Mouse (Mus musculus): ENCODE results near the gene Slc22a14. TPM values are rescaled to one million over a fixed set of nuclear protein-coding genes. Genes with fewer than 3 reads are reported as not detected.
A peak's percentile ranks its signal among the peaks of the same experiment; 100 is the strongest.

Slc22a14 gene
- polyA plus RNA-seq, 1 experiment from 2014 or later: not detected

GRCm38 (mm10) chr9:119322289-119323259 is 42.8 kb downstream of the Slc22a14 start, which contains the start of gene Oxsr1:
Oxsr1 (minus strand) TSS chr9:119322427.
- WGBS: under 1% methylated on average over 76 of the region's 76 CpGs
- 0 out of 2 replicates have a peak, but pooled peaks cover 5% of the 10 kb centered on the region for H3K36me3 ChIP-seq (ENCODE audit: control insufficient read depth, insufficient read depth, low read length)
- H3K27me3 ChIP-seq (ENCODE audit: control insufficient read depth, insufficient read depth, low read length): no peaks in the 10 kb centered on the region
- peak; percentile 95 for ATAC-seq (ENCODE audit: insufficient number of reproducible peaks, insufficient read depth, low FRiP score, low read depth)
- H3K4me2 ChIP-seq (ENCODE audit: low read length): peak within 1 kb of the TSS; percentile 99
- no peaks in the 10 kb centered on the region for H3K9me3 ChIP-seq (ENCODE audit: control insufficient read depth, low read length)
- peak within 1 kb of the TSS; percentile 64 to 95 for H3K4me3 ChIP-seq (ENCODE audit: control insufficient read depth in 1 of 2, insufficient read depth in 1 of 2, low read depth in 1 of 2, low read length in 2 of 2)
- peaks cover 0 to 6% of the 10 kb centered on the region in 2 experiments; a peak in 1 of 4 replicates for H3K4me1 ChIP-seq (ENCODE audit: control insufficient read depth in 2 of 2, insufficient read depth in 2 of 2, low read length in 2 of 2)
- H3K9ac ChIP-seq (ENCODE audit: low read length): peak within 1 kb of the TSS; percentile 91
- peak within 1 kb of the TSS; percentile 93 to 95 for H3K27ac ChIP-seq (replicated peaks in 1 of 2; ENCODE audit: control insufficient read depth in 1 of 2, insufficient read depth in 1 of 2, low read depth in 2 of 2, low read length in 2 of 2)

DNA sequence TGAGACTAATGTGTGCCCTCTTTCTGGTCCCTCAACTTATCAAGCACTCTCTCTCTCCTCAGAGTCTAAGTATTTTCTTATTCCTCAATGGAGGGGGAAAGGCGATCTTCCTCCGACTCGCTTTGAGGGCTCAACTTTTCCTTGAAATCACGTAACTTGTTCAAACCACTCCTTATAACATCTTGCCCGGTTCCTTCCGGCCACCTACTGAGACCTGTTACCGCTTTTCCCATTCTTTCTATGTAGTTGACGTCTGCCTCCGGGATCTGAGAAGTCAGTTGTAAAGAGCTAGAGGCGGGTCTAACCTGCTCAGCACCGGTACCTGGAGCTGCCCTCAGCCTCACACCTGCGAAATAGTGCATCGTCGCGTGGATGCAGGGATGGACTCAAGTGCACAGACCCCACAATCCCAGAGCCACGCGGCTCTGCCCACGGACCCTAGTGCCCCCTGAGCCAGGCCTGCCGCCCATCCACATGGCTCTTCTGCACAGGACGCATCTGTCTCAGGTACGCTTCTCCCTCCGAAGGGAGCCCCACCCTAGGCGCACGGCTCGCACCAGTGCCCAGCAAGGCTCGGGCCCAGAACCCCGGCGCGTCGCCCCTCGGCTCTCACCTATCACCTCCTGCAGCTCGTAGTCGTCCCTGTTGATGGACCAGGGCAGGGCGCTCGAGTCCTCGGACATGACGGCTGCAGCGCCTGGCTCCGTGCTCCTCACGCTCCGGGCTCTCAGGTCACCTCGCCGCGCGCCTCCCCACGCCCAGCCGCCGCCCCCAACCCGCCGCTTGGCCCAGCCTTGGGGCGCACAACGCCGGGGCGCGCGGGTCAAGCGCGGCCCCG is 43.7 kb downstream of the Slc22a14 start:
- Histone ChIP-seq H3K27ac (replicated peaks in 1 of 2; ENCODE audit: control insufficient read depth in 1 of 2, insufficient read depth in 1 of 2, low read depth in 2 of 2, low read length in 2 of 2) (peak overlapping the region; percentile 89 to 93; a peak in 3 of 4 replicates), H3K4me3 (ENCODE audit: control insufficient read depth in 1 of 2, insufficient read depth in 1 of 2, low read depth in 1 of 2, low read length in 2 of 2) (peak overlapping the region; percentile 53 to 95), H3K9me3 (ENCODE audit: control insufficient read depth, low read length) (no peaks in the 10 kb centered on the region), H3K4me1 (ENCODE audit: control insufficient read depth in 2 of 2, insufficient read depth in 2 of 2, low read length in 2 of 2) (peaks cover 0 to 10% of the 10 kb centered on the region in 2 experiments; a peak in 2 of 4 replicates), H3K9ac (ENCODE audit: low read length) (peak overlapping the region; percentile 91), H3K27me3 (ENCODE audit: control insufficient read depth, insufficient read depth, low read length) (no peaks in the 10 kb centered on the region), H3K4me2 (ENCODE audit: low read length) (peak overlapping the region; percentile 99), H3K36me3 (ENCODE audit: control insufficient read depth, insufficient read depth, low read length) (0 out of 2 replicates have a peak, but pooled peaks cover 6% of the 10 kb centered on the region)
- peak; percentile 15 for ATAC-seq (ENCODE audit: insufficient number of reproducible peaks, insufficient read depth, low FRiP score, low read depth)
- 2% methylated on average over 59 of the region's 59 CpGs for WGBS

DNA sequence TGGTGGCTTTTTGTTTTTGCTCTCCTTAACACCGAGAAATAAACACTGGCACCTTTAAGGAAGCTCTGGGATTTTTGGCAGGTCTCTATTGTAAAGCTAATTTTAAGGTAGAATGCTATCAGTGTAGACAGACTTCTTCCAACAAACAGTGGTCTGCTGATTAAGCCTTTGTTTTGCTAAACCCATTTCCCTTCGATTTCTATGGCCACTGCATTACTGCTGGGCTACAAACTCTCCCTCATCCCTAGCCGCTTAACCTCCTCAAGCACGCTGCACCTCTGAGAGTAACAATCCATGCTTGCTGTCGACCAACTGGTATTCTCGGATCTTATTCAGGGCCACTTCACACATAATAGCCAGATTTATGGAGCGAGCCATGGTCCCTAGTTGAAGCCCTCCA is 44.4 kb downstream of the Slc22a14 start:
- Histone ChIP-seq H3K4me2 (ENCODE audit: low read length) (peak overlapping the region; percentile 99), H3K36me3 (ENCODE audit: control insufficient read depth, insufficient read depth, low read length) (0 out of 2 replicates have a peak, but pooled peaks cover 6% of the 10 kb centered on the region), H3K9me3 (ENCODE audit: control insufficient read depth, low read length) (no peaks in the 10 kb centered on the region), H3K9ac (ENCODE audit: low read length) (peak overlapping the region; percentile 91), H3K4me3 (ENCODE audit: control insufficient read depth in 1 of 2, insufficient read depth in 1 of 2, low read depth in 1 of 2, low read length in 2 of 2) (peak overlapping the region; percentile 53 to 95), H3K4me1 (ENCODE audit: control insufficient read depth in 2 of 2, insufficient read depth in 2 of 2, low read length in 2 of 2) (peaks cover 0 to 11% of the 10 kb centered on the region in 2 experiments; a peak in 2 of 4 replicates), H3K27ac (replicated peaks in 1 of 2; ENCODE audit: control insufficient read depth in 1 of 2, insufficient read depth in 1 of 2, low read depth in 2 of 2, low read length in 2 of 2) (0 out of 4 replicates have a peak overlapping the region, but pooled peaks of 1 of the 2 experiments have one; percentile 19), H3K27me3 (ENCODE audit: control insufficient read depth, insufficient read depth, low read length) (no peaks in the 10 kb centered on the region)
- 10% methylated on average over 7 of the region's 7 CpGs for WGBS
- no peak for ATAC-seq (ENCODE audit: insufficient number of reproducible peaks, insufficient read depth, low FRiP score, low read depth)

- Histone ChIP-seq H3K9ac (ENCODE audit: low read length) (no peak overlapping the region), H3K27me3 (ENCODE audit: control insufficient read depth, insufficient read depth, low read length) (no peaks in the 10 kb centered on the region), H3K36me3 (ENCODE audit: control insufficient read depth, insufficient read depth, low read length) (0 out of 2 replicates have a peak, but pooled peaks cover 6% of the 10 kb centered on the region), H3K9me3 (ENCODE audit: control insufficient read depth, low read length) (no peaks in the 10 kb centered on the region), H3K4me2 (ENCODE audit: low read length) (peak overlapping the region; percentile 99), H3K27ac (replicated peaks in 1 of 2; ENCODE audit: control insufficient read depth in 1 of 2, insufficient read depth in 1 of 2, low read depth in 2 of 2, low read length in 2 of 2) (no peak overlapping the region), H3K4me3 (ENCODE audit: control insufficient read depth in 1 of 2, insufficient read depth in 1 of 2, low read depth in 1 of 2, low read length in 2 of 2) (no peak overlapping the region), H3K4me1 (ENCODE audit: control insufficient read depth in 2 of 2, insufficient read depth in 2 of 2, low read length in 2 of 2) (peaks cover 0 to 11% of the 10 kb centered on the region in 2 experiments; a peak in 2 of 4 replicates)
- no peak for ATAC-seq (ENCODE audit: insufficient number of reproducible peaks, insufficient read depth, low FRiP score, low read depth)
- WGBS: 81% methylated on average over 7 of the region's 7 CpGs
Observed at GRCm38 (mm10) chr9:119320446-119320845, 44.9 kb downstream of the Slc22a14 start.

GRCm38 (mm10) chr9:119318891-119319290 is 46.5 kb downstream of the Slc22a14 start:
- Histone ChIP-seq H3K4me1 (ENCODE audit: control insufficient read depth in 2 of 2, insufficient read depth in 2 of 2, low read length in 2 of 2) (peaks cover 0 to 11% of the 10 kb centered on the region in 2 experiments; a peak in 2 of 4 replicates), H3K27ac (replicated peaks in 1 of 2; ENCODE audit: control insufficient read depth in 1 of 2, insufficient read depth in 1 of 2, low read depth in 2 of 2, low read length in 2 of 2) (no peak overlapping the region), H3K4me3 (ENCODE audit: control insufficient read depth in 1 of 2, insufficient read depth in 1 of 2, low read depth in 1 of 2, low read length in 2 of 2) (no peak overlapping the region), H3K36me3 (ENCODE audit: control insufficient read depth, insufficient read depth, low read length) (0 out of 2 replicates have a peak, but pooled peaks cover 6% of the 10 kb centered on the region), H3K4me2 (ENCODE audit: low read length) (no peak overlapping the region), H3K9me3 (ENCODE audit: control insufficient read depth, low read length) (no peaks in the 10 kb centered on the region), H3K27me3 (ENCODE audit: control insufficient read depth, insufficient read depth, low read length) (no peaks in the 10 kb centered on the region), H3K9ac (ENCODE audit: low read length) (no peak overlapping the region)
- whole genome bisulfite sequencing: 76% methylated on average over 1 of the region's 1 CpGs
- no peak for ATAC-seq (ENCODE audit: insufficient number of reproducible peaks, insufficient read depth, low FRiP score, low read depth)

- 0 out of 2 replicates have a peak, but pooled peaks cover 3% of the 10 kb centered on the region for H3K36me3 ChIP-seq (ENCODE audit: control insufficient read depth, insufficient read depth, low read length)
- H3K27ac ChIP-seq (replicated peaks in 1 of 2; ENCODE audit: control insufficient read depth in 1 of 2, insufficient read depth in 1 of 2, low read depth in 2 of 2, low read length in 2 of 2): 0 out of 4 replicates have a peak overlapping the region, but pooled peaks of 1 of the 2 experiments have one; percentile 22
- no peaks in the 10 kb centered on the region for H3K9me3 ChIP-seq (ENCODE audit: control insufficient read depth, low read length)
- 70% methylated on average over 10 of the region's 10 CpGs for WGBS
- no peak overlapping the region for H3K9ac ChIP-seq (ENCODE audit: low read length)
- H3K4me1 ChIP-seq (ENCODE audit: control insufficient read depth in 2 of 2, insufficient read depth in 2 of 2, low read length in 2 of 2): peaks cover 2 to 14% of the 10 kb centered on the region in 2 experiments; a peak in 1 of 4 replicates
- H3K4me2 ChIP-seq (ENCODE audit: low read length): no peak overlapping the region
- no peak overlapping the region for H3K4me3 ChIP-seq (ENCODE audit: control insufficient read depth in 1 of 2, insufficient read depth in 1 of 2, low read depth in 1 of 2, low read length in 2 of 2)
- ATAC-seq (ENCODE audit: insufficient number of reproducible peaks, insufficient read depth, low FRiP score, low read depth): no peak
- H3K27me3 ChIP-seq (ENCODE audit: control insufficient read depth, insufficient read depth, low read length): no peaks in the 10 kb centered on the region
Observed at GRCm38 (mm10) chr9:119313096-119313495, 52.3 kb downstream of the Slc22a14 start.

DNA sequence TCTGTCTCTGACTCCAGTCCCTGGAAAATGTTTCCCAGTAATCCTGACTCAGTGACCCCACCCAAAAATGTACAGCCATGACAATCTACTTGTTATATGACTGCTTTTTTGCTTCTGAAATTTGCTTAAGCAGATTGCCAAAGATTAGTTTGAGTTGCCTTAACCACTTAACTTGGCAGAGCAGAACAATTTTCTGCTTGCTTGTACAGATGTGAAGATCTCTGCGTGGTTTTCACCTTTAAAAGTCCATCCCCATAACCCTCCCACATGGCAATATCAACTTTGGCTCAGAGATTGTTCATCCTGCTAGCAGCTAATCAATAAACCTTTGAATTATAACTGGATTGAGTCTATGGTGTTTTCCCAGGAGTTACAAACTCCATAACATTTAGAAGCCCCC is 56.3 kb downstream of the Slc22a14 start:
- Histone ChIP-seq H3K27ac (replicated peaks in 1 of 2; ENCODE audit: control insufficient read depth in 1 of 2, insufficient read depth in 1 of 2, low read depth in 2 of 2, low read length in 2 of 2) (no peak overlapping the region), H3K4me2 (ENCODE audit: low read length) (no peak overlapping the region), H3K9me3 (ENCODE audit: control insufficient read depth, low read length) (no peaks in the 10 kb centered on the region), H3K4me1 (ENCODE audit: control insufficient read depth in 2 of 2, insufficient read depth in 2 of 2, low read length in 2 of 2) (peaks cover 4 to 9% of the 10 kb centered on the region in 2 experiments; a peak in 2 of 4 replicates), H3K36me3 (ENCODE audit: control insufficient read depth, insufficient read depth, low read length) (peaks cover 5% of the 10 kb centered on the region; the same call in 1 of the 2 replicates), H3K9ac (ENCODE audit: low read length) (no peak overlapping the region), H3K4me3 (ENCODE audit: control insufficient read depth in 1 of 2, insufficient read depth in 1 of 2, low read depth in 1 of 2, low read length in 2 of 2) (no peak overlapping the region), H3K27me3 (ENCODE audit: control insufficient read depth, insufficient read depth, low read length) (no peaks in the 10 kb centered on the region)
- ATAC-seq (ENCODE audit: insufficient number of reproducible peaks, insufficient read depth, low FRiP score, low read depth): no peak
- WGBS: 93% methylated on average over 1 of the region's 1 CpGs

Data from heart, embryonic 14.5 days (tissue).